Mouse (Mus musculus): Measurements from ENCODE around the gene Fbxo42.
"Not testable (repeated sequence)": the region's sequence is repeated elsewhere in the genome, so short reads cannot be mapped to it uniquely, and the experiment has no call there.

Fbxo42 gene

GRCm38 (mm10) chr4:141136126-141136525 lies 11.6 kb upstream of the Fbxo42 start:
- no peak for DNase-seq (ENCODE audit: low spot score in 2 of 2)

GRCm38 (mm10) chr4:141137740-141138139 lies 10.0 kb upstream of the Fbxo42 start:
- DNase-seq (ENCODE audit: low spot score in 2 of 2) = not testable (repeated sequence)

- DNase-seq (ENCODE audit: low spot score in 2 of 2) = no peak
Observed at GRCm38 (mm10) chr4:141138425-141139115, 9.1 kb upstream of the Fbxo42 start.

- peak; percentile 99 for DNase-seq (ENCODE audit: low spot score in 2 of 2)
Observed at GRCm38 (mm10) chr4:141139116-141139970, 8.4 kb upstream of the Fbxo42 start, which contains the start of gene Szrd1. Gene Szrd1, minus strand, starts transcription at chr4:141139775.

- not testable (repeated sequence) for DNase-seq (ENCODE audit: low spot score in 2 of 2)
Observed at GRCm38 (mm10) chr4:141140354-141140753, 7.4 kb upstream of the Fbxo42 start.

- no peak for DNase-seq (ENCODE audit: low spot score in 2 of 2)
Observed at GRCm38 (mm10) chr4:141140967-141141366, 6.7 kb upstream of the Fbxo42 start.

- peak; percentile 76 to 90 for DNase-seq (ENCODE audit: low spot score in 2 of 2)
Observed at GRCm38 (mm10) chr4:141142285-141142811, 5.4 kb upstream of the Fbxo42 start.

GRCm38 (mm10) chr4:141145124-141145523 lies 2.6 kb upstream of the Fbxo42 start:
- DNase-seq (ENCODE audit: low spot score in 2 of 2) = not testable (repeated sequence)

- DNase-seq (ENCODE audit: low spot score in 2 of 2) = no peak
Observed at GRCm38 (mm10) chr4:141146491-141147033, 1.2 kb upstream of the Fbxo42 start.

GRCm38 (mm10) chr4:141148009-141148801 lies 492 bp downstream of the Fbxo42 start:
- DNase-seq (ENCODE audit: low spot score in 2 of 2) = peak in 1 of 2 experiments; percentile 33

- DNase-seq (ENCODE audit: low spot score in 2 of 2) = no peak
Observed at GRCm38 (mm10) chr4:141149116-141149515, 1.4 kb downstream of the Fbxo42 start.

- DNase-seq (ENCODE audit: low spot score in 2 of 2) = no peak
Observed at GRCm38 (mm10) chr4:141157485-141157884, 9.8 kb downstream of the Fbxo42 start.

- DNase-seq (ENCODE audit: low spot score in 2 of 2) = no peak
Observed at GRCm38 (mm10) chr4:141158609-141159008, 10.9 kb downstream of the Fbxo42 start.

GRCm38 (mm10) chr4:141159093-141159492 lies 11.4 kb downstream of the Fbxo42 start:
- no peak for DNase-seq (ENCODE audit: low spot score in 2 of 2)

GRCm38 (mm10) chr4:141159666-141160065 lies 12.0 kb downstream of the Fbxo42 start:
- DNase-seq (ENCODE audit: low spot score in 2 of 2) = no peak

- no peak for DNase-seq (ENCODE audit: low spot score in 2 of 2)
Observed at GRCm38 (mm10) chr4:141160193-141160592, 12.5 kb downstream of the Fbxo42 start.

- no peak for DNase-seq (ENCODE audit: low spot score in 2 of 2)
Observed at GRCm38 (mm10) chr4:141161699-141162208, 14.0 kb downstream of the Fbxo42 start.

GRCm38 (mm10) chr4:141163729-141164128 lies 16.0 kb downstream of the Fbxo42 start:
- DNase-seq (ENCODE audit: low spot score in 2 of 2) = no peak

- DNase-seq (ENCODE audit: low spot score in 2 of 2) = no peak
Observed at GRCm38 (mm10) chr4:141165744-141166292, 18.1 kb downstream of the Fbxo42 start.

- no peak for DNase-seq (ENCODE audit: low spot score in 2 of 2)
Observed at GRCm38 (mm10) chr4:141167156-141167555, 19.4 kb downstream of the Fbxo42 start.

GRCm38 (mm10) chr4:141172121-141172520 lies 24.4 kb downstream of the Fbxo42 start:
- DNase-seq (ENCODE audit: low spot score in 2 of 2) = no peak

Measured in frontal cortex, postnatal 36 days (tissue).